Mouse (Mus musculus): ENCODE data around the gene Slc35e3.

DNA sequence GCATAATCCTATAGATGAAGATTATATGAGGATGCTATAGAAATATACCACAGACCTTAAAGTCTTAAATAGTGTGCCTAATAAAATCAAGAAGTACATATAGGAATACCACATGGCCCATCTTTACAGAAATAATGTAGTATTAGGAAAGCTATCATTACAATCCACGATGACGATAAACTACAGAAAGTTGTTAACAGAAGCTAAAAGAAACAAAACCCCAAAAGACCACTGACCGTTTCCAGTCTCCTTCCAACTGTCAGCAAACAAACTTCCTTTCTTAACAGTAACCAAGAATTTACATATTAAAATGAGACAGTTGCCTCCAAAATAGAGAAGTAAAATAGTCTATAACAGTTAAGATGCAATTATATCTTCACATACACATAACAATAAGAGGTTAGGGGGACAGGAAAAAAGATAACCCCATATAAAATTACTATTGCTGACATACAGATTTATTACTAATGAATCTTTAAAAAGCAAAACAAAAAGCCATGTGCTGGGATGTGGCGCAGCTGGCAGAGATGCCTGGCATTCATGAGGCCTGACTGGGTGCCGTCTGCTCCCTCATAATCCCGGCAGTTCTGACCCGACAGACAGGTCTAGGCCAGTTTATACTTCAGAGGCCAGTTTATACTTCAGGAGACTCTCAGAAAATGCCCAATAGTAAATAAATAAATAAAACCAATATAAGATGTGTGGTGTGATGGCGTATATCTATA is 33.6 kb upstream of the Slc35e3 start:
- TF ChIP-seq CTCF (IDR thresholded peaks at IDR 0.05; ENCODE audit: insufficient read depth, low read depth, low read length) (no peak), POLR2A (IDR thresholded peaks at IDR 0.05; ENCODE audit: insufficient read depth, low read depth, low read length) (no peak)

Data from olfactory bulb, adult 2 months (tissue).